Mouse (Mus musculus): ENCODE measurements at regions not wholly inside any gene's neighbourhood (a gene's known extent, or its start where the extent isn't known, plus 50 kb on each side); places are given as distances from the start of the nearest gene placed in this dataset.
"Not testable (repeated sequence)": the region's sequence is repeated elsewhere in the genome, so short reads cannot be mapped to it uniquely, and the experiment has no call there.

DNA sequence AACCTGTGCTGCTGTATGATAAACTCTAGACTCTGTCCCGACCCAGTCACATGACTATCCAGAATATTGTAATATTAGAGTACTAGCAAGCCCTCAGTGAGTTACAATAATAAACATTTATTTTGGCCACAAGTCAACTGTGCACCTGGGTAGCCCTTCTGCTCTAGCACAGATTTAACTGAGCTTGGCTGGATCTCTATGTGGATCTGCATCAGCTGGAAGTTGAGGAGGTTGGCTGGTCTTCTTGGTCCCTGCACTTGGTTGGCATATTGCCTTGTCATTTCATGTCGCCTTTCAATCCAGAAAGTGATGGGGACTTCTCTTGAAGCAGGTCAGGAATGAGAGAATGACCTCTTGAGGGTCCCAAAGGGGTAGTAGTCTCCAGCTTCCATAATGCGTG, 191.5 kb downstream of the Kctd12 start:
- no peak for ATAC-seq

DNA sequence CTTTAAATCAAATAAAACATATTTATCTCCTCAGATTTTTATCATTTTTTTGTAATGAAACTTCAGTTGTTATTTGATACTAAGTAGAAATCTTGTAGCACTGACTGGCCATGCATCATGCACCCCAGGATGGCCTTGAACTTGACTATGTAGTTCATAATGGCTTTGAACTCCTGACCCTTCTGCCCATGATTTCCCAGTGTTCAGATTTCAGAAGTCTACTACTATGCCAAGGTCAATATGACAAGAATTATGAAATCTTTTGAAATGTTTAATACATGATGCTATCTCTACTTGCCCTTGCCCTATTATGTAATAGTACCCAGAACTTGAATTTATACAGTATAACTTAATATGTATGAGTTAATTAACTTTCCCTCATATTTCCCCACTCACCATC, 200.2 kb downstream of the Kctd12 start:
- no peak for ATAC-seq

DNA sequence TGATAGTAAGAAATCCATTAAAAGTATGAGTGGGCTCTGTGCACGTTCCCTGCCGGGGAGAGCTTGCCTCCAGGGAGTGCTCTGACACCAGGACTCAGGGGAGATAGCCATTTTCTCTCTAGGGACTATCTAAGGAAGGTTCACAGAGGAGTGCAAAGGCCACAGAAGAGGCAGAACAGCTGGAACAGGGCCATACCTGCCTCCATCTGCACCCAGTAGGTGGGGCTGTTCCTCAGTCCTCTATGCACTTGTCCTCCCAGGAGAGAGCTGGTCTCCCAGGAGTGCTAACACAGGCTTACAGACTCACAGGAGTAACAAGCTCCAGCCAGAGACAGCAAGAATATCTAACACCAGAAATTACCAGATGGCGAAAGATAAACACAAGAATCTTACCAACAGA, 212.7 kb downstream of the Kctd12 start:
- no peak for ATAC-seq

GRCm38 (mm10) chr14:102748687-102749086, 233.8 kb downstream of the Kctd12 start:
- no peak for ATAC-seq

- ATAC-seq = no peak
Observed at GRCm38 (mm10) chr14:102742331-102742730, 240.1 kb downstream of the Kctd12 start.

DNA sequence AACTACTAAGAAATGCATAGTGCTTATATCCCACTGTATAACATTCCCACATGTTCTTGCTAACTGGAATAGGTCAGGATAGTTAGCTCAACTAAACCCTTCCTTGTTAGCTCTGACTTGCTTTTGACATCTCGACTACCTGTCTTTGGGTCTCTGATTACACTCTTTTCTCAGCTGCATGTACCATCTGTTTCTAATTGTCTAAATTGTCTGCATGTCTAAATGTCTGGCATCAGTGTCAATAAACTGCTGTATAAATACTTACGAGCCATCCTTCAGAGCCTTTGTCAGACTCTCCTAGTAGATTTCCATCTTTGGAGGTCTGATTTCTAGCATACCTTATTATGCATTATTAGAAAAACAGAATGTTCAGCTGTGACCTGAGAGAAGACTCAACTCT, 245.8 kb downstream of the Kctd12 start:
- no peak for ATAC-seq

- not testable (repeated sequence) for ATAC-seq
Observed at GRCm38 (mm10) chr14:102733718-102734117, 248.7 kb downstream of the Kctd12 start.

DNA sequence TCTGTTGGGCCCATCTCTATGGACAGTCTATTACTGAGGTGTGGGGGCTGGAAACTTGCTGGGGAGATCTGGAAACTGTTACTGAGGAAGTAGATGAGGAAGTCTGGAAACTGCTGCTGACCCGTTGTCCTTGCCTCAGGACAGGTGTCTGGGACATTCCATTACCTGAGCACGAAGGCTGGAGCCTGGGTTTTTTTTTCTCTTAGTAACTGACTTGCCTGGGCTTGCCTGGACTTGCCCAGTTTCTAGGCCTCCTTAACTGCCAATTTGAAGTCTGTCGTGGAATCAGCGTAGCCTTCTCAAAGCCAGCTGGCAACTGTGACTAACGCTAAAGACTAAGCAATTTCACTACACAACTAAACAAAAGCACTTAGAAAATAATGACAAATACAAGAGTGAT, 250.7 kb downstream of the Kctd12 start:
- ATAC-seq = no peak

DNA sequence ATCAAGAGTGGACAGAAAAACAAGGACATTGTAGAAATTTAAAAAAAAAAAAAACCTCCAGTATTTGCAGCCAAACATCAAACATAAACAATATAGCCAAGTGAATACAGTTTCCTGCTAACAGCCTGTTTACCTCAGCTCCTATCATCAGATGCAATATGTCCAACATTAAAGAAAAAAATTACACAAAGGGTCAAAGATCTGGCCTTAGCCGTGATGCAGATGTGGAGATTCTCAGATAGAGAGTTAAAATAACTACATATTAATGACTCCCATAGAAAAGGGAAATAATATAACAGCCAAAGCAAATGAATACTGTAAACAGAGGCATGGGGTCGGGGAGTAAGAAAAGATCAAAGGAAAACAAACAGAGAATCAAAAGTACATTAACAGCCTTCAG, 259.8 kb downstream of the Kctd12 start:
- ATAC-seq = no peak

- ATAC-seq = no peak
Observed at GRCm38 (mm10) chr14:102718558-102718957, 263.9 kb downstream of the Kctd12 start.

GRCm38 (mm10) chr14:102712600-102712999, 269.8 kb downstream of the Kctd12 start:
- ATAC-seq = no peak

DNA sequence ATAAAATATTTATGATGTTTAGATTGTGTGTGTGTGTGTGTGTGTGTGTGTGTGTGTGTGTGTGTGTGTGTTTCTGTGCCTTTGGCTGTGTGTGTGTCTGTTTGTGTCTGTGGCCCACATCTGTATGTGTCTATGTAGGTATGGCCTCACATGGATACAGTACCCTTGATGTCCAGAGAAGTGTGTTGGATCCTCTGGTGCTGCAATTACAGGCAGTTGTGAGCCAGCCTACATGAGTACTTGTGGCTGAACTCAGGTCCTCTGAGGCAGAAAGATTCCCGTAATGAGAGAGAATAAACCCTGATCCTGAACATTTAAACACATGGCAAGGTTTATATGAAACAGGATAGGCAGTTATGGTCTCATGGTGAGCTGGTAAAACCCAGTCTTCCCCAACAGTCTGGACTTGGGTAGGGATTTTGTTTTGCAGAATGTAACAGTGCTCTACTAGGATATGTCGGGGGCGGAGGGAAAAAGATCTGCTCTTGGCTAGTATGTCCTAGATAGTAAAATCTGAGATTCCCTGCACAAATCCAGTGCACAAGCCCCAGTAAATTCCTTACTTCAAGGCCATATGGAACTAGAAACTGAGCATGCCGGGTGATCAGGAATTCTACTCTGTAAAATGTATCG, 275.6 kb downstream of the Kctd12 start:
- no peak for ATAC-seq

GRCm38 (mm10) chr14:102701108-102701507, 281.3 kb downstream of the Kctd12 start:
- ATAC-seq = no peak

DNA sequence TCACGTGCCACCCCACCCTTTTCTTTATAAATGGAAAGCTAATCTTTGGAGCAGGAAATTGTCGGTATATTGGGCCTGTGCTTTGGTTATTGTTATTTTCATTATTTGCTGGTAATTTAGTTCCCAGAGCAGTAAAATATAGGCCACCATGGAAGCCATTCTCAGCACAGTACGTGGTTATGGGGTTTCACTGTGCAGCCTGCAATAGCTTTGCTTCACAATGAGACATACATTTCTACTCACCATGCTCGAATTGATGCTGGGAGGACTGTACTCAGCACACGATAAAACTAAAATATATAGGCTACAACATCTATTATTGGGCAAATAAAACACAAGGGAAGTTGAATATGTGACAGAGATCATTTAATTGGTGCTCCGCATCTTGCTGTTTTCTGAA, 282.0 kb downstream of the Kctd12 start:
- ATAC-seq = no peak

- ATAC-seq = no peak
Observed at GRCm38 (mm10) chr14:102699015-102699414, 283.4 kb downstream of the Kctd12 start.

DNA sequence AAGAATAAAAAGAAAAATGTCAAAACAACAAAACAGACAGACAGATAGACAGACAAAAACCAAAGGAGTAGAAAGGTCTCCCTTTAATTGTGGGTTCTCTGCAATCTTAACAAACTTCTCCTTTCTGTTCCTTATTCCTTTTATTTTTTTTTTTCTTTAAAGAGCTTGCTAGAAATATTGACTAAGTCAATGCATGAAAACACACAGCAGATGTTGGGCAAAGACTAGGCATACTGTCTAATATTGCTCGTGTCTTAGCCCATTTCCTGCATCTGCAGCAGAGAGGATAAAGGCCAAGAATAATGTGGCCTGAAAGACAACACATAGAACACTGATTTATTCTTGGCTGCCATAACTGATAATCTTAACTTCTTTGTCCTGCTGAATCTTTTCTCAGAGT, 295.6 kb downstream of the Kctd12 start:
- no peak for ATAC-seq

DNA sequence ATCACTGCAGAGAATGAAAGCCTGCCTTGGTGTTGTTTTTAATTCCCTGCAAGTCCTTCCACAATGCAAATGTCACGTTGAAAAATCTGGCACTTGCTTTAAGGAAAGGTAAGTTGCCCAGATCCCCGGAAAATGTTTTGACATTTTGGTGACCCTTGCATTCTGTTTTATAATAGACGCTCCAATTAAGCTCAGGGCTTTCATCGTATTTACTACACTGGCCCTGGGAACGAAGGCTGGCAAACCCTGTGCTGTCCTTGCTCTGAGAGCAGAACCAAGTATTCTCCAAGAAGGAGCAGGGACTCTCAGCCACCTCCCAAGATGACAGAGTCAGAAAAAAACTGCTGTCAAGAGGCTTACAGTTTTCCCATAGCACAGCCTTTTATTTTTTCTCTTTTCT, 305.9 kb downstream of the Kctd12 start:
- ATAC-seq = no peak

- ATAC-seq = no peak
Observed at GRCm38 (mm10) chr14:102674635-102675034, 307.8 kb downstream of the Kctd12 start.

DNA sequence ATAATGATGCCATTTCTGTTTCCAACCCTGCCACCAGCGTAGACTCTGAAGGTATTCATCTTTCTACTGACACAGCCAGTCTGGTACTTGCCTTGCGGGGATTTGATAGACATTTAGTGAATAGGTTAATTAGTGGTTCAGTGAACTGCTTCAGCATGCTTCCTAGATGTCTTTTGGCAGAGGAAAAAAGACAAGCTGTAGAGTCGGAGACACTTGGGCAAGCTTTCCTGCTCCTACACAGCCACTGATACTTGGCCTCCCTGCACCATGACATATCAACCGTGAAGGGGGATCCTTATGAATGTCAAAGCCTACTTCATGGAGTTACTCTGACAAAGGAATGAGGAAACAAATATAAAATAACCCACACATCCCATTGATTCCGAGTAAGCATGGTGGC, 308.7 kb downstream of the Kctd12 start:
- no peak for ATAC-seq

- no peak for ATAC-seq
Observed at GRCm38 (mm10) chr14:102663240-102663639, 319.2 kb downstream of the Kctd12 start.

DNA sequence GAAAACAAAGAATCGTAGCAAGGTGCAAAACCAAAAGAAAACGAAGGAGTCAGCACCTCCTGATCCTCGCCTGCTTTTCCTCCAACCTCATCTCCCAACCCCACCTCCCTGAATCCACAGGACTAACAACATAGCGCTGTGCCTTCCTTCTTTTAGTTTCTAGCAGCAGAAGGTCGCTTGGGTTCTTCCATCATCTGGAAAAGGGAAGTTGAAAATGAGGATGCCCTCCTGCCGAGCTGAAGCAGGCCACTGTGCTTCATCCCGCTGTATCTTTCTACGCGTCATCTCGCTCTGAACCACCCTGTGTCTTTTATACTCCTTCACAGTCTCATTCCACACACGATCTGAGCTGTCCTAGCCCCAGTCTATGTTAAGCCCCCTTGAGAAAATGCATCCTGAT, 322.1 kb downstream of the Kctd12 start:
- ATAC-seq = no peak

DNA sequence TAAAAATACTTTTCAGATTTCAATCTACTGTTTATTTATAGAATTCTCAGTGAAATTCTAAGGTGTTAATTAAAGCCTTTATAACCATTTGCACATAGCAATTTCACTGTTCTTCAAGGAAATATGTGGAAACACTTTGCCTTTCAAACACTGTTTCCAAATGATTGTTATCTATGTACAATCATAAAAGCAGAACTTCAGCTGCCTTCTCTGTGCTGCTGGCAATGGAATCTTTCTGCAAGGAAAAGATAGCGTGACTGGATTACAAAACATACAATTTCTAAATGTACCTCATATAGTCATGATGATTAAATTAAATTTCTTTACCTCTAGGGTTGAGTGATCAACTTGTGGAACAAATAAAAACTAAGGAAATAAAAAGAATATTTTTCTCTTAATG, 326.2 kb downstream of the Kctd12 start:
- no peak for ATAC-seq

GRCm38 (mm10) chr14:102629601-102630000, 352.8 kb downstream of the Kctd12 start:
- ATAC-seq = no peak

- ATAC-seq = no peak
Observed at GRCm38 (mm10) chr14:102621546-102621945, 360.9 kb downstream of the Kctd12 start.

- no peak for ATAC-seq
Observed at GRCm38 (mm10) chr14:102619056-102619455, 363.4 kb downstream of the Kctd12 start.
